Mouse (Mus musculus) kidney, postnatal 4 days (tissue): ENCODE measurements around the gene Olfr291.
A peak's percentile ranks its signal among the peaks of the same experiment; 100 is the strongest.

Experiments used
- DNase-seq, 2 experiments: peaks; one replicate each; pipeline ENCODE4 v3.0.0; 2021; ENCODE audit warnings: mixed read lengths in 2 of 2

The Olfr291 gene

GRCm38 (mm10) chr7:84853253-84853652, at the start of gene Olfr291:
Olfr291 (plus strand) TSS chr7:84853553.
- no peak for DNase-seq

GRCm38 (mm10) chr7:84805224-84805623, 48.1 kb upstream of the Olfr291 start:
- peak in 1 of 2 experiments; percentile 6 for DNase-seq

DNA sequence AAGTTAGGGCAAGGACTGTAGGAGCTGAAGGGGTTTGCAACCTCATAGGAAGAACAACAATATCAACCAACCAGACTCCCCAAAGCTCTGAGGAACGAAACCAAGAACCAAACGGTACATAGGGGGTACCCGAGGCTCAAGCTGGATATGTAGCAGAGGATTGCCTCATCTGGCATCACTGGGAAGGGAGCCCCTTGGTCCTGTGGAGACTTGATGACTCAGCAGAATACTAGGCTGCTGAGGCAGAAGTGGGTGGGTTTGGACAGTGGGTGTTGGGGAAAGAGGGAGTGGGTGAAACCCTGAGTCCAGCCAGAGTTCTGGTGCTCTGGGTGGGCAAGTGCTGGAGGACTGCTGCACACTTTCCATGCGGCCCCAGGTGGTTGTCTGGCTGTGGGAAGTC, 47.2 kb upstream of the Olfr291 start:
- DNase-seq = no peak

DNA sequence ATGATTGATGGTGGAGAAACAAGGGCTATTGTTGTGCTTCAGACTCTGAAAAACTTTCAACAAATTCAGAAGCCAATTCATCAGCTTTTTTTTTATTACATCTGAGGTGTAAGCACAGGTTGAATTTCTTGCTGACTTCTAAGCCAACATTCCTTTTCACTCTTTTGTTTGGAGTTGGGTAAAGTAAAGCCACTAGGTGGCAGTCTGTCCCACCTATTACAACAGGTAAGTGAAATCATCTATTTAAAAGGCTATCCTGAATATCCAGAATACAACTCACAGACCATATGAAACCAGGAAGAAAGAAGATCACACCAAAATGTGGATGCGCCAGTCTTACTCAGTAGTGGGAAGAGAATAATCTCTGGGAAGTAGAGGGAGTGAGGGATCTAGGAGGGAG, 31.2 kb downstream of the Olfr291 start:
- no peak for DNase-seq
